In genomic region chr5:24601071-24601835, GRCm38 (mm10) we compare ENCODE assay signal across 9 mouse cellular contexts. TPM values are rescaled to one million over a fixed set of nuclear protein-coding genes. Genes with fewer than 3 reads are reported as not detected.
DNase-seq lines count a peak whose midpoint lies in the region; ATAC-seq and TF ChIP-seq lines count a peak whose summit lies in the region.
"Had no signal": no experiment of that assay in that cellular context is flagged by ENCODE, and none has a peak within 500 bp of the region (broad histone marks: within the 10 kb centered on the region; RNA-seq: fewer than 3 reads in every experiment).

No protein-coding gene starts in this region.

- no peak for ATAC-seq in hindbrain, embryonic 13.5 days (ENCODE audit: low FRiP score)
- ATAC-seq in midbrain, embryonic 14.5 days (ENCODE audit: low FRiP score, low TSS enrichment): no peak

- peak overlapping the region; percentile 81 for H3K4me3 ChIP-seq in testis, adult 2 months (ENCODE audit: control insufficient read depth, low read depth, low read length)
- H3K4me3 ChIP-seq in hindbrain, embryonic 13.5 days: peak overlapping the region; percentile 60
- peak overlapping the region; percentile 61 for H3K4me3 ChIP-seq in midbrain, embryonic 14.5 days (replicated peaks; ENCODE audit: low read depth, low read length)

- TF ChIP-seq POLR2A in testis, adult 2 months (IDR thresholded peaks at IDR 0.05; ENCODE audit: control insufficient read depth, low read depth, low read length): no peak

- no peaks in the 10 kb centered on the region for H3K27me3 ChIP-seq in testis, adult 2 months (ENCODE audit: control insufficient read depth, insufficient read depth, low read length)
- H3K27me3 ChIP-seq in hindbrain, embryonic 13.5 days: 0 out of 2 replicates have a peak, but pooled peaks cover 3% of the 10 kb centered on the region
- no peaks in the 10 kb centered on the region for H3K27me3 ChIP-seq in midbrain, embryonic 14.5 days (ENCODE audit: control insufficient read depth, insufficient read depth, low read length)
- H3K27me3 ChIP-seq: Patski had no signal

- H3K4me2 ChIP-seq in hindbrain, embryonic 13.5 days: peak overlapping the region; percentile 92
- peak overlapping the region; percentile 97 for H3K4me2 ChIP-seq in midbrain, embryonic 14.5 days (ENCODE audit: low read length)

- TF ChIP-seq CTCF in testis, adult 2 months (IDR thresholded peaks at IDR 0.05; ENCODE audit: control insufficient read depth, insufficient read depth, insufficient replicate concordance, low read depth, low read length): no peak

- peak overlapping the region; percentile 92 for H3K9ac ChIP-seq in hindbrain, embryonic 13.5 days
- H3K9ac ChIP-seq in midbrain, embryonic 14.5 days (replicated peaks; ENCODE audit: low read length): peak overlapping the region; percentile 86

- no peaks in the 10 kb centered on the region for H3K36me3 ChIP-seq in testis, adult 2 months (ENCODE audit: control insufficient read depth, insufficient read depth, low read length)
- H3K36me3 ChIP-seq in hindbrain, embryonic 13.5 days: no peaks in the 10 kb centered on the region
- H3K36me3 ChIP-seq in midbrain, embryonic 14.5 days (ENCODE audit: control insufficient read depth, insufficient read depth, low read length): no peaks in the 10 kb centered on the region

- WGBS in hindbrain, embryonic 13.5 days: 1% methylated on average over 33 of the region's 33 CpGs
- WGBS in midbrain, embryonic 14.5 days: 1% methylated on average over 33 of the region's 33 CpGs

- peaks cover 34% of the 10 kb centered on the region for H3K4me1 ChIP-seq in testis, adult 2 months (ENCODE audit: control insufficient read depth, insufficient read depth, low read length)
- peaks cover 87% of the 10 kb centered on the region for H3K4me1 ChIP-seq in hindbrain, embryonic 13.5 days (replicated peaks)
- H3K4me1 ChIP-seq in midbrain, embryonic 14.5 days (ENCODE audit: control insufficient read depth, insufficient read depth, low read length): peaks cover 81% of the 10 kb centered on the region

- no peaks in the 10 kb centered on the region for H3K9me3 ChIP-seq in hindbrain, embryonic 13.5 days
- H3K9me3 ChIP-seq in midbrain, embryonic 14.5 days (ENCODE audit: control insufficient read depth, low read length): no peaks in the 10 kb centered on the region

- H3K27ac ChIP-seq in testis, adult 2 months (ENCODE audit: control insufficient read depth, insufficient read depth, low read depth, low read length): no peak overlapping the region; the same call in none of the 2 replicates
- peak overlapping the region; percentile 99 for H3K27ac ChIP-seq in hindbrain, embryonic 13.5 days
- H3K27ac ChIP-seq in midbrain, embryonic 14.5 days (replicated peaks; ENCODE audit: low read depth, low read length): peak overlapping the region; percentile 99

- peak; percentile 25 to 37 for DNase-seq in cerebellum, postnatal 25 days
- no peak for DNase-seq in cerebellum, postnatal 4 days (ENCODE audit: low spot score in 2 of 2)
- no peak for DNase-seq in testis, postnatal 10 days (ENCODE audit: low spot score)
- DNase-seq in midbrain, embryonic 14.5 days: no peak
- DNase-seq in B cell, adult 2 months: no peak
- no peak for DNase-seq in urinary bladder, postnatal 4 days (ENCODE audit: low spot score in 2 of 2)

RNA-seq across cellular contexts. Expression of gene Chpf2, which starts 14.7 kb away (rescaled TPM):
- polyA plus RNA-seq in testis, adult 2 months (2012; rRNA removed): 9.1 and 12.4 TPM in 2 replicates
- 17.4 and 19.9 TPM in 2 replicates for polyA plus RNA-seq in hindbrain, embryonic 13.5 days (2015; fragmentation: Nextera tagmentation; extraction: Ambion mirVana)
- polyA plus RNA-seq in midbrain, embryonic 14.5 days (2014; fragmentation: Nextera tagmentation; extraction: Ambion mirVana): 12.4 and 19.4 TPM in 2 replicates

RNA-seq across cellular contexts. Expression of gene Smarcd3, which starts 23.0 kb away (rescaled TPM):
- polyA plus RNA-seq in testis, adult 2 months (2012; rRNA removed): 5.0 and 16.5 TPM in 2 replicates
- polyA plus RNA-seq in hindbrain, embryonic 13.5 days (2015; fragmentation: Nextera tagmentation; extraction: Ambion mirVana): 86.2 and 87.6 TPM in 2 replicates
- 158 and 199 TPM in 2 replicates for polyA plus RNA-seq in midbrain, embryonic 14.5 days (2014; fragmentation: Nextera tagmentation; extraction: Ambion mirVana)

RNA-seq across cellular contexts. Expression of gene Abcf2, which starts 24.0 kb away (rescaled TPM):
- polyA plus RNA-seq in testis, adult 2 months (2012; rRNA removed): 184 and 194 TPM in 2 replicates
- 91.6 and 92.3 TPM in 2 replicates for polyA plus RNA-seq in hindbrain, embryonic 13.5 days (2015; fragmentation: Nextera tagmentation; extraction: Ambion mirVana)
- 79.3 and 88.1 TPM in 2 replicates for polyA plus RNA-seq in midbrain, embryonic 14.5 days (2014; fragmentation: Nextera tagmentation; extraction: Ambion mirVana)

RNA-seq across cellular contexts. Expression of gene 4931409K22Rik, which starts 44.6 kb away (rescaled TPM):
- 108 and 117 TPM in 2 replicates for polyA plus RNA-seq in testis, adult 2 months (2012; rRNA removed)
- polyA plus RNA-seq in hindbrain, embryonic 13.5 days (2015; fragmentation: Nextera tagmentation; extraction: Ambion mirVana): 0.12 and 0.19 TPM in 2 replicates
- not detected in 2 replicates for polyA plus RNA-seq in midbrain, embryonic 14.5 days (2014; fragmentation: Nextera tagmentation; extraction: Ambion mirVana)
- polyA plus RNA-seq: Patski had no signal

Comparison
In these comparisons a context has a peak if more than half of its experiments do, and no peak if none do; other contexts are left out.
1. DNase-seq: peak in cerebellum, postnatal 25 days (2 of 2); none in cerebellum, postnatal 4 days (0 of 2), testis, postnatal 10 days (single experiment), midbrain, embryonic 14.5 days (single experiment), B cell, adult 2 months (0 of 2) and urinary bladder, postnatal 4 days (0 of 2).
2. Peak in every context shown above with its lines, with median percentiles within 50 percentile points of each other: H3K4me3 ChIP-seq.